Mouse (Mus musculus) heart, adult 2 months (tissue): Measurements from ENCODE around the gene Phf20. TPM values are rescaled to one million over a fixed set of nuclear protein-coding genes. Genes with fewer than 3 reads are reported as not detected.

Experiments used
- DNase-seq, 2 experiments: peaks; one replicate each; pipeline ENCODE4 v3.0.0; 2021
- H3K27ac ChIP-seq: fragments of 200-600 bp; 2 replicates; pipeline ENCODE4 v1.8.1; 2022
- H3K27me3 ChIP-seq: fragments of 200-500 bp; 2 replicates; pipeline ENCODE4 v1.6.1; 2012; ENCODE audit warnings: mild to moderate bottlenecking, low read length, inconsistent platforms, mixed read lengths; ENCODE audit not compliant: control insufficient read depth, insufficient read depth
- H3K36me3 ChIP-seq: fragments of 200-500 bp; 2 replicates; pipeline ENCODE4 v1.6.1; 2012; ENCODE audit warnings: low read length, inconsistent platforms; ENCODE audit not compliant: control insufficient read depth, insufficient read depth
- H3K4me1 ChIP-seq: fragments of 200-500 bp; 2 replicates; pipeline ENCODE4 v1.6.1; 2011; ENCODE audit warnings: low read length; ENCODE audit not compliant: control insufficient read depth, insufficient read depth
- H3K4me3 ChIP-seq: fragments of 200-600 bp; 2 replicates; pipeline ENCODE4 v1.8.1; 2022
- H3K79me2 ChIP-seq: fragments of 200-500 bp; replicated peaks from 2 replicates; pipeline ENCODE4 v1.6.1; 2012; ENCODE audit warnings: mild to moderate bottlenecking, inconsistent platforms, low read length, moderate library complexity, mixed read lengths; ENCODE audit not compliant: control insufficient read depth, insufficient read depth
- H3K9ac ChIP-seq: fragments of 200-500 bp; 2 replicates; pipeline ENCODE4 v1.6.1; 2012; ENCODE audit warnings: low read depth, mild to moderate bottlenecking, control low read depth, inconsistent platforms, low read length, mixed read lengths
- CTCF ChIP-seq: fragments of 200-600 bp; IDR thresholded peaks from 2 replicates; pipeline ENCODE4 v1.8.1; 2022; ENCODE audit warnings: antibody characterized with exemption, mild to moderate bottlenecking, moderate library complexity
- EP300 ChIP-seq: fragments of 200-500 bp; IDR thresholded peaks from 2 replicates; pipeline ENCODE4 v1.6.1; 2011; ENCODE audit warnings: low read depth, low read length, control low read depth; ENCODE audit not compliant: insufficient read depth
- POLR2A ChIP-seq: fragments of 200-500 bp; IDR thresholded peaks from 2 replicates; pipeline ENCODE4 v1.6.1; 2011; ENCODE audit warnings: mild to moderate bottlenecking, low read depth, low read length, control low read depth; ENCODE audit not compliant: insufficient read depth
- WGBS: fragments of 180-500 bp; shearing (Covaris S2); methylation state at CpG from one replicate; pipeline ENCODE4 v1.1.7; 2018; 5-methylcytosine and 5-hydroxymethylcytosine counted together
- intact Hi-C: fragments of 180-260 bp; cut with DNase I; formaldehyde crosslinking; loops from one replicate; pipeline ENCODE4 v1.15.1; 2025
- microRNA-seq, 2 experiments: library from miRNA; unstranded; fragments of <30 nt; microRNA quantifications; one replicate each; pipeline ENCODE4 v1.2.0; 2021
- polyA plus RNA-seq: library from polyadenylated mRNA; depleted of rRNA; stranded (reverse); fragments of >200 nt; gene quantifications from 2 replicates; pipeline ENCODE4 v1.2.3, GENCODE M21; 2012; rRNA removed
- total RNA-seq, 2 experiments: library from RNA; stranded (reverse); gene quantifications; 2 replicates each; pipeline ENCODE4 v1.2.3; 2021

Phf20 gene
- total and polyA plus RNA-seq, 3 experiments, result 7.1 to 20.0 (median 15.6) TPM

DNA sequence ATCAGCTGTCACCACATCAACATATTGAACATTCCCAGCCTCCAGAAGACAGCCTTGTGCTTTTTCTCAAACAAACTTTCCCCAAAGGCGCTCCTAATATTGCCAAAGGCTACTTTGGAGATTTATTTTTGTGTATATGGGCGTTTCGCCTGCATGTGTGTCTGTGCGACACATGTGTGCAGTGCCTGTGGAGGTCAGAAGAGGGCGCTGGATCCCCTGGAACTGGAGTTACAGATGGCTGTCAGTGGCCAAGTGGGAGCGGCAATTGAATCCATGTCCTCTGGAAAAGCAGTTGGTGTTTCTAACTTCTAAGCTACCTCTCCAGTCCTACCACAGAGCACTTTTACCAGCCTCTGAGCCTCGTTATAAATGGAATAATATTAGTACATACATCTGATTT is 155.0 kb downstream of the Phf20 start:
- intact Hi-C loops, result loop anchor here (5.0 kb wide), 1 partner anchor 34 kb away; no protein-coding TSS in a partner anchor
- Histone ChIP-seq H3K79me2 (no peaks in the 10 kb centered on the region), H3K4me3 (no peak overlapping the region), H3K9ac (no peak overlapping the region), H3K36me3 (no peaks in the 10 kb centered on the region), H3K27me3 (no peaks in the 10 kb centered on the region), H3K4me1 (peaks cover 3% of the 10 kb centered on the region; the same call in 1 of the 2 replicates), H3K27ac (no peak overlapping the region)
- no peak for DNase-seq
- TF ChIP-seq EP300 (no peak), CTCF (peak; percentile 22; the same call in 1 of the 2 replicates)
- WGBS, result 88% methylated on average over 7 of the region's 7 CpGs

DNA sequence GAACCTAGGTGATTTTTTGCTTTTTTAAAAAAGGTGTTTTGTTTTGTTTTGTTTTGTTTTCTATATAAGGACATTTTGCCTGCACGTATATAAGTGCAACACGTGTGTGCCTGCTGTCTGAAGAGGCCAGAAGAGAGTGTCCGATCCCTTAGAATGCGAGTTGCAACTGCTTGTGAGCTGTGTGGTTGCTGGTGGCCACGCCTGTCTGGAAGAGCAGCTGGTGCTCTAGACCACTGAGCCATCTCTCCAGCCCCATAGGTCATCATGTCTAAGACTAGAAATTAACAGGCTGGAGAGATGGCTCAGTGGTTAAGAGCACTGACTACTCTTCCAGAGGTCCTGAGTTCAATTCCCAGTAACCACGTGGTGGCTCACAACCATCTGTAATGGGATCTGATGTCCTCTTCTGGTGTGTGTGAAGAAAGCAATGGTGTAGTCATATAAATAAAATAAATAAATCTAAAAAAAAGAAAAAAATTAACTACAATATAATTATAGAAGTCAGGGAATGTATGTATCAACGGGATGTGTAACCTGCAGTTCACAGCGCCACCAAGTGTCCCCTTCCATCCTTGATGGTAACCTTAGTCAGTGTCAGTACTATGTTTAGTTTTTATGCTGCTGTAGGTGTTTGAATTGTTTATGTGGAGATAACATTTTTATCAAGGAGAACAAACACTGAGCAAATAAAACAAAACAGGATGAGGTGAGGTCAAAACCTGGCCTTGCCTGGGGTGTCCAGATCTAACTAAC is 156.3 kb downstream of the Phf20 start:
- Histone ChIP-seq H3K4me1 (peaks cover 3% of the 10 kb centered on the region; the same call in 1 of the 2 replicates), H3K27me3 (no peaks in the 10 kb centered on the region), H3K36me3 (no peaks in the 10 kb centered on the region), H3K79me2 (no peaks in the 10 kb centered on the region), H3K4me3 (no peak overlapping the region), H3K27ac (no peak overlapping the region), H3K9ac (no peak overlapping the region)
- WGBS, result 72% methylated on average over 8 of the region's 8 CpGs
- TF ChIP-seq CTCF (peak; percentile 55), POLR2A (no peak)
- intact Hi-C loops, result loop anchor here (5.0 kb wide), 1 partner anchor 35 kb away; no protein-coding TSS in a partner anchor
- no peak for DNase-seq

DNA sequence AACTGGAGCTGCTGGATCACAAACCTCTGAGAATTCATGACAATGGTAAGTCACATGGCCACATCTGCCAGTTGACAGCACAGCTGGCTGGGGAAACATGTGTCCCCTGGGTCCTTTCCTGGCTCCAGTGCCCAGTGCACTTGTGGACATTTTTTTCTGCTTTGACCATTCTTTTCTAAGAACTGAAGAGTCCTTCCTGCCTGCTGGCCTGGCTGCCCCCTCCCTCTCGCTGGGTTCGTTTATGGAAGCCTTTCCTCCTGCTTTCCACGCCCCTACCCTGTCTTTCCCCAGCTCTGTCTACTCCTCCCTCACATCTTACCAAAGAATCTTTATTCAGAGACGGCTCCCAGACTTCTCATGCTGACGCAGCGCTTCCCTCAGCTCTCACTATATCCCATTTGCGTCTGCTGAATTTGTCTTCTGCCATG is 157.0 kb downstream of the Phf20 start:
- TF ChIP-seq POLR2A (no peak), EP300 (no peak), CTCF (no peak)
- Histone ChIP-seq H3K27ac (no peak overlapping the region), H3K9ac (no peak overlapping the region), H3K79me2 (no peaks in the 10 kb centered on the region), H3K4me3 (no peak overlapping the region), H3K27me3 (no peaks in the 10 kb centered on the region), H3K4me1 (peaks cover 3% of the 10 kb centered on the region; the same call in 1 of the 2 replicates), H3K36me3 (no peaks in the 10 kb centered on the region)
- peak; percentile 42 to 45 for DNase-seq
- 31% methylated on average over 7 of the region's 7 CpGs for WGBS
- intact Hi-C loops, result loop anchor here (5.0 kb wide), 1 partner anchor 36 kb away; no protein-coding TSS in a partner anchor

DNA sequence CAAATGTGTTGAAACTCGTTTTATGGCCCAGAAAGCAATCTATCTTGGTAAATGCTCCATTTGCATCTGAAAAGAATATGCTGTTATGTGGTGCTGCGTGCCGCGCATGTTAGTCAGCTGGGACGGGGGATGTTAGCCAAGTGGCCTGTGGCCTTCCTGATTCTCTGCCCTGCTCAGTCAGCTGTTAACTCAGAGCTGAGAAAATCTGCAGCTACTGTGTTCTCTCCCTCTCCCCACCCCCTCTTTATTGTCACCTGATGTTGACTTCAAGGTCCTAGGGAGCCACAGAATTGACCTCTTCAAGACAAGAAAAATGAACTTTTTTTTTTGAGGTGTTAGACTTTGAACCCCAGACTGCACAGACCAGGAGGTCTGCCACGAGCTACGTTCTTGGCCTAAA is 159.8 kb downstream of the Phf20 start:
- H3K27ac ChIP-seq, result no peak overlapping the region
- no peak for TF ChIP-seq POLR2A
- no peak for TF ChIP-seq EP300
- TF ChIP-seq CTCF, result no peak

More for the DNA sequence above, 159.8 kb downstream of the Phf20 start:
- Histone ChIP-seq H3K79me2 (no peaks in the 10 kb centered on the region), H3K9ac (no peak overlapping the region), H3K4me3 (no peak overlapping the region), H3K27me3 (no peaks in the 10 kb centered on the region), H3K4me1 (peaks cover 3% of the 10 kb centered on the region; the same call in 1 of the 2 replicates), H3K36me3 (no peaks in the 10 kb centered on the region)
- peak; percentile 20 to 35 for DNase-seq
- 68% methylated on average over 7 of the region's 7 CpGs for WGBS
- intact Hi-C loops, result no loop called here

Small RNA genes lying within 50 kb of the gene (microRNA-seq; reads per million reads assigned to microRNA genes)
- 0 reads per million in 2 experiments for gene Gm22759

Other genes with a start within 250 kb of the Phf20 start
- 1 to 10 TPM; 5.3 to 7.4 TPM for gene Cep250, start 240.0 kb upstream of the Phf20 start, total RNA-seq
- 2.8 and 5.0 TPM in 2 replicates for gene Cep250, start 240.0 kb upstream of the Phf20 start, polyA plus RNA-seq
- gene 6430550D23Rik, start 188.5 kb upstream of the Phf20 start, total RNA-seq, result under 1 TPM; 0.55 to 0.61 TPM
- gene 6430550D23Rik, start 188.5 kb upstream of the Phf20 start, polyA plus RNA-seq, result 0.78 and 2.2 TPM in 2 replicates
- gene Ergic3, start 188.4 kb upstream of the Phf20 start, total RNA-seq, result 10 to 100 TPM; 60.1 to 67.5 TPM
- 104 TPM in 2 replicates for gene Ergic3, start 188.4 kb upstream of the Phf20 start, polyA plus RNA-seq
- gene Fer1l4, start 143.5 kb upstream of the Phf20 start, total RNA-seq, result not detected
- gene Fer1l4, start 143.5 kb upstream of the Phf20 start, polyA plus RNA-seq, result 0.12 and 0.18 TPM in 2 replicates
- gene Spag4, start 131.3 kb upstream of the Phf20 start, total RNA-seq, result 1 to 10 TPM in 1 of 2 experiments, under 1 TPM in 1; 0.99 to 1.8 TPM
- gene Spag4, start 131.3 kb upstream of the Phf20 start, polyA plus RNA-seq, result 1.7 and 2.4 TPM in 2 replicates
- 10 to 100 TPM in 1 of 2 experiments, 1 to 10 TPM in 1; 8.1 to 12.2 TPM for gene Cpne1, start 84.5 kb upstream of the Phf20 start, total RNA-seq
- 31.8 and 37.1 TPM in 2 replicates for gene Cpne1, start 84.5 kb upstream of the Phf20 start, polyA plus RNA-seq
- gene Rbm12, start 84.5 kb upstream of the Phf20 start, total RNA-seq, result 10 to 100 TPM; 11.4 TPM
- gene Rbm12, start 84.5 kb upstream of the Phf20 start, polyA plus RNA-seq, result 12.0 and 13.6 TPM in 2 replicates
- 10 to 100 TPM; 11.9 to 13.5 TPM for gene Gm28036, start 69.4 kb upstream of the Phf20 start, total RNA-seq
- 2.8 and 3.4 TPM in 2 replicates for gene Gm28036, start 69.4 kb upstream of the Phf20 start, polyA plus RNA-seq
- 100 to 1,000 TPM; 321 to 367 TPM for gene Romo1, start 52.4 kb upstream of the Phf20 start, total RNA-seq
- 244 and 304 TPM in 2 replicates for gene Romo1, start 52.4 kb upstream of the Phf20 start, polyA plus RNA-seq
- 10 to 100 TPM; 81.4 to 96.6 TPM for gene Nfs1, start 52.3 kb upstream of the Phf20 start, total RNA-seq
- gene Nfs1, start 52.3 kb upstream of the Phf20 start, polyA plus RNA-seq, result 83.7 and 116 TPM in 2 replicates
- gene Rbm39, start 16.2 kb upstream of the Phf20 start, total RNA-seq, result 100 to 1,000 TPM; 124 to 143 TPM
- gene Rbm39, start 16.2 kb upstream of the Phf20 start, polyA plus RNA-seq, result 25.8 and 45.2 TPM in 2 replicates
- gene Cnbd2, start 115.8 kb downstream of the Phf20 start, total RNA-seq, result 1 to 10 TPM in 1 of 2 experiments, under 1 TPM in 1; 0.89 to 1.0 TPM
- 0.92 and 0.94 TPM in 2 replicates for gene Cnbd2, start 115.8 kb downstream of the Phf20 start, polyA plus RNA-seq
- 10 to 100 TPM; 78.9 to 85.9 TPM for gene Scand1, start 116.2 kb downstream of the Phf20 start, total RNA-seq
- 18.9 and 46.2 TPM in 2 replicates for gene Scand1, start 116.2 kb downstream of the Phf20 start, polyA plus RNA-seq
- gene Epb41l1, start 224.4 kb downstream of the Phf20 start, total RNA-seq, result 1 to 10 TPM; 7.3 to 8.2 TPM
- gene Epb41l1, start 224.4 kb downstream of the Phf20 start, polyA plus RNA-seq, result 7.6 and 7.8 TPM in 2 replicates